Mouse (Mus musculus): ENCODE results near the gene Cobl.

- TF ChIP-seq MAFK (IDR thresholded peaks at IDR 0.05; ENCODE audit: insufficient read depth, low read depth, low read length), result no peak
- TF ChIP-seq CHD2 (IDR thresholded peaks at IDR 0.05; ENCODE audit: low read depth, low read length), result no peak
- no peak for TF ChIP-seq ZC3H11A (IDR thresholded peaks at IDR 0.05; ENCODE audit: borderline replicate concordance, low read depth, low read length)
These were observed 20.5 kb downstream of the Cobl start for GRCm38 (mm10) chr11:12444215-12444614.
